ENCODE assay signal across 7 mouse cellular contexts in genomic region chr9:75306126-75306898, GRCm38 (mm10). TPM values are rescaled to one million over a fixed set of nuclear protein-coding genes. Genes with fewer than 3 reads are reported as not detected.
DNase-seq lines count a peak whose midpoint lies in the region; ATAC-seq lines count a peak whose summit lies in the region.

Gene Gnb5, plus strand, starts transcription at chr9:75306288.

- H3K27ac ChIP-seq in embryonic facial prominence, embryonic 15.5 days (replicated peaks): no peak within 1 kb of the TSS
- no peak within 1 kb of the TSS for H3K27ac ChIP-seq in hindbrain, embryonic 13.5 days
- no peak within 1 kb of the TSS for H3K27ac ChIP-seq in midbrain, embryonic 12.5 days (replicated peaks)

- 77% methylated on average over 11 of the region's 11 CpGs for WGBS in embryonic facial prominence, embryonic 15.5 days
- WGBS in hindbrain, embryonic 13.5 days: 77% methylated on average over 11 of the region's 11 CpGs
- 75% methylated on average over 11 of the region's 11 CpGs for WGBS in midbrain, embryonic 12.5 days

- H3K27me3 ChIP-seq in embryonic facial prominence, embryonic 15.5 days: no peaks in the 10 kb centered on the region
- H3K27me3 ChIP-seq in hindbrain, embryonic 13.5 days: no peaks in the 10 kb centered on the region
- H3K27me3 ChIP-seq in midbrain, embryonic 12.5 days: no peaks in the 10 kb centered on the region

- ATAC-seq in embryonic facial prominence, embryonic 15.5 days (ENCODE audit: insufficient number of reproducible peaks, low FRiP score, low TSS enrichment, low read depth): no peak
- ATAC-seq in hindbrain, embryonic 13.5 days (ENCODE audit: low FRiP score): no peak
- no peak for ATAC-seq in midbrain, embryonic 12.5 days (ENCODE audit: low FRiP score, low read depth)

- no peak within 1 kb of the TSS for H3K4me2 ChIP-seq in embryonic facial prominence, embryonic 15.5 days (replicated peaks)
- no peak within 1 kb of the TSS for H3K4me2 ChIP-seq in hindbrain, embryonic 13.5 days
- no peak within 1 kb of the TSS for H3K4me2 ChIP-seq in midbrain, embryonic 12.5 days (replicated peaks)

- H3K9me3 ChIP-seq in embryonic facial prominence, embryonic 15.5 days (replicated peaks): no peaks in the 10 kb centered on the region
- H3K9me3 ChIP-seq in hindbrain, embryonic 13.5 days: no peaks in the 10 kb centered on the region
- no peaks in the 10 kb centered on the region for H3K9me3 ChIP-seq in midbrain, embryonic 12.5 days

- H3K4me1 ChIP-seq in embryonic facial prominence, embryonic 15.5 days: no peaks in the 10 kb centered on the region
- H3K4me1 ChIP-seq in hindbrain, embryonic 13.5 days (replicated peaks): 0 out of 2 replicates have a peak, but pooled peaks cover 5% of the 10 kb centered on the region
- H3K4me1 ChIP-seq in midbrain, embryonic 12.5 days: no peaks in the 10 kb centered on the region

- no peak within 1 kb of the TSS for H3K4me3 ChIP-seq in embryonic facial prominence, embryonic 15.5 days (replicated peaks)
- H3K4me3 ChIP-seq in hindbrain, embryonic 13.5 days: no peak within 1 kb of the TSS
- H3K4me3 ChIP-seq in midbrain, embryonic 12.5 days: no peak within 1 kb of the TSS

- no peak for DNase-seq in urinary bladder, adult 2 months (ENCODE audit: low spot score)
- no peak for DNase-seq in urinary bladder, postnatal 10 days (ENCODE audit: low spot score)
- no peak for DNase-seq in liver
- no peak for DNase-seq in kidney, adult 9 months

- H3K36me3 ChIP-seq in embryonic facial prominence, embryonic 15.5 days: no peaks in the 10 kb centered on the region
- no peaks in the 10 kb centered on the region for H3K36me3 ChIP-seq in hindbrain, embryonic 13.5 days
- H3K36me3 ChIP-seq in midbrain, embryonic 12.5 days: no peaks in the 10 kb centered on the region

- H3K9ac ChIP-seq in embryonic facial prominence, embryonic 15.5 days: no peak within 1 kb of the TSS
- H3K9ac ChIP-seq in hindbrain, embryonic 13.5 days: no peak within 1 kb of the TSS
- no peak within 1 kb of the TSS for H3K9ac ChIP-seq in midbrain, embryonic 12.5 days (replicated peaks)

RNA-seq across cellular contexts. Expression of gene Gnb5, which starts in this region (rescaled TPM):
- polyA plus RNA-seq in urinary bladder, adult 2 months (2012; rRNA removed): 17.6 and 20.6 TPM in 2 replicates
- polyA plus RNA-seq in embryonic facial prominence, embryonic 15.5 days (2015; fragmentation: Nextera tagmentation; extraction: Ambion mirVana): 28.0 and 28.6 TPM in 2 replicates
- polyA plus RNA-seq in hindbrain, embryonic 13.5 days (2015; fragmentation: Nextera tagmentation; extraction: Ambion mirVana): 58.3 and 60.5 TPM in 2 replicates
- polyA plus RNA-seq in midbrain, embryonic 12.5 days (2016; fragmentation: Nextera tagmentation; extraction: Ambion mirVana): 33.8 and 36.0 TPM in 2 replicates
